Mouse (Mus musculus): ENCODE results near the gene Siae. TPM values are rescaled to one million over a fixed set of nuclear protein-coding genes. Genes with fewer than 3 reads are reported as not detected.

Siae gene
- polyA plus RNA-seq, 1 experiment from 2014 or later = 5.5 TPM

GRCm38 (mm10) chr9:37625129-37625528 is 69.6 kb downstream of the Siae start:
- H3K4me3 ChIP-seq (ENCODE audit: low read depth, low read length) = no peak overlapping the region
- H3K9ac ChIP-seq (ENCODE audit: low read depth, low read length) = no peak overlapping the region
- H3K27ac ChIP-seq (ENCODE audit: low read length) = no peak overlapping the region
- no peak overlapping the region for H3K4me2 ChIP-seq (ENCODE audit: low read depth, low read length)
- H3K9me3 ChIP-seq (replicated peaks; ENCODE audit: control insufficient read depth, low read length) = no peaks in the 10 kb centered on the region
- H3K27me3 ChIP-seq (ENCODE audit: control insufficient read depth, insufficient read depth, low read depth, low read length) = no peaks in the 10 kb centered on the region
- WGBS (ENCODE audit: insufficient replicate concordance) = 71% methylated on average over 3 of the region's 3 CpGs
- H3K36me3 ChIP-seq (ENCODE audit: control insufficient read depth, insufficient read depth) = no peaks in the 10 kb centered on the region
- ATAC-seq (ENCODE audit: low read depth) = no peak
- no peaks in the 10 kb centered on the region; the same call in 1 of the 2 replicates for H3K4me1 ChIP-seq (ENCODE audit: control insufficient read depth, low read depth, low read length)

- WGBS (ENCODE audit: insufficient replicate concordance) = 54% methylated on average over 7 of the region's 7 CpGs
- H3K27me3 ChIP-seq (ENCODE audit: control insufficient read depth, insufficient read depth, low read depth, low read length) = no peaks in the 10 kb centered on the region
- H3K4me2 ChIP-seq (ENCODE audit: low read depth, low read length) = no peak overlapping the region
- H3K27ac ChIP-seq (ENCODE audit: low read length) = no peak overlapping the region
- H3K9me3 ChIP-seq (replicated peaks; ENCODE audit: control insufficient read depth, low read length) = no peaks in the 10 kb centered on the region
- no peaks in the 10 kb centered on the region for H3K36me3 ChIP-seq (ENCODE audit: control insufficient read depth, insufficient read depth)
- H3K4me1 ChIP-seq (ENCODE audit: control insufficient read depth, low read depth, low read length) = no peaks in the 10 kb centered on the region; the same call in 1 of the 2 replicates
- H3K9ac ChIP-seq (ENCODE audit: low read depth, low read length) = no peak overlapping the region
- ATAC-seq (ENCODE audit: low read depth) = peak; percentile 41; the same call in 1 of the 2 replicates
- no peak overlapping the region for H3K4me3 ChIP-seq (ENCODE audit: low read depth, low read length)
Measured at GRCm38 (mm10) chr9:37625641-37626040, 70.1 kb downstream of the Siae start.

DNA sequence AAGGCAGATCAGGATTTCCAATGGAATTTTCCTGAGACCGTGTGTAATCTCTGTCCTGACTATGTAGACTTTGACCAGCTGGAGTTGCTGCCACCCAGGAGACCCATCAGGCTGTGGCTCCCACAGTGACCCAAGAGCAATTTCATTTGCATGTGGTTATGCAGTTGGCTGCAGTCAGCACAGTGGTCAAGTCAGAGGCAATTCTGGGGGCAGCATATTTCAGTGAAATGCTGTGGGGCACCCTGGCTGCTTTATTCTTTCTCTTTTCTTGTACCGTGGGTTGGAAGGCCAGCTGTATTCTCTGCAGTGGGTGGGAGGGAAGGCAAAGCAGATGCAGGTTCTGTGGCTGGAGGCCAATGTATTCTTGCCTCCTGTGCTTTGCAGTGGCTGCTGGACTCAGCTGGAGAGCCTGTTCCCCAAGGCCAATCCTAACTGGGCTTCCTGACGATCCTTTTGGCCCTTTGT is 70.6 kb downstream of the Siae start:
- Histone ChIP-seq H3K27me3 (ENCODE audit: control insufficient read depth, insufficient read depth, low read depth, low read length) (no peaks in the 10 kb centered on the region), H3K9me3 (replicated peaks; ENCODE audit: control insufficient read depth, low read length) (no peaks in the 10 kb centered on the region), H3K36me3 (ENCODE audit: control insufficient read depth, insufficient read depth) (no peaks in the 10 kb centered on the region), H3K4me1 (ENCODE audit: control insufficient read depth, low read depth, low read length) (no peaks in the 10 kb centered on the region; the same call in 1 of the 2 replicates), H3K27ac (ENCODE audit: low read length) (no peak overlapping the region), H3K4me2 (ENCODE audit: low read depth, low read length) (no peak overlapping the region), H3K4me3 (ENCODE audit: low read depth, low read length) (no peak overlapping the region), H3K9ac (ENCODE audit: low read depth, low read length) (no peak overlapping the region)
- 38% methylated on average over 3 of the region's 3 CpGs for WGBS (ENCODE audit: insufficient replicate concordance)
- peak; percentile 48; the same call in 1 of the 2 replicates for ATAC-seq (ENCODE audit: low read depth)

- Histone ChIP-seq H3K4me3 (ENCODE audit: low read depth, low read length) (no peak overlapping the region), H3K9ac (ENCODE audit: low read depth, low read length) (no peak overlapping the region), H3K4me1 (ENCODE audit: control insufficient read depth, low read depth, low read length) (no peaks in the 10 kb centered on the region; the same call in 1 of the 2 replicates), H3K9me3 (replicated peaks; ENCODE audit: control insufficient read depth, low read length) (no peaks in the 10 kb centered on the region), H3K27me3 (ENCODE audit: control insufficient read depth, insufficient read depth, low read depth, low read length) (no peaks in the 10 kb centered on the region), H3K36me3 (ENCODE audit: control insufficient read depth, insufficient read depth) (no peaks in the 10 kb centered on the region), H3K27ac (ENCODE audit: low read length) (no peak overlapping the region), H3K4me2 (ENCODE audit: low read depth, low read length) (no peak overlapping the region)
- WGBS (ENCODE audit: insufficient replicate concordance) = 85% methylated on average over 1 of the region's 1 CpGs
- ATAC-seq (ENCODE audit: low read depth) = no peak
Measured at GRCm38 (mm10) chr9:37627263-37627662, 71.8 kb downstream of the Siae start.

GRCm38 (mm10) chr9:37628581-37628980 is 73.1 kb downstream of the Siae start:
- Histone ChIP-seq H3K4me3 (ENCODE audit: low read depth, low read length) (no peak overlapping the region), H3K9ac (ENCODE audit: low read depth, low read length) (no peak overlapping the region), H3K9me3 (replicated peaks; ENCODE audit: control insufficient read depth, low read length) (no peaks in the 10 kb centered on the region), H3K36me3 (ENCODE audit: control insufficient read depth, insufficient read depth) (no peaks in the 10 kb centered on the region), H3K4me1 (ENCODE audit: control insufficient read depth, low read depth, low read length) (no peaks in the 10 kb centered on the region; the same call in 1 of the 2 replicates), H3K27ac (ENCODE audit: low read length) (no peak overlapping the region), H3K4me2 (ENCODE audit: low read depth, low read length) (no peak overlapping the region), H3K27me3 (ENCODE audit: control insufficient read depth, insufficient read depth, low read depth, low read length) (no peaks in the 10 kb centered on the region)
- WGBS (ENCODE audit: insufficient replicate concordance) = 75% methylated on average over 4 of the region's 4 CpGs
- no peak for ATAC-seq (ENCODE audit: low read depth)

- ATAC-seq (ENCODE audit: low read depth) = no peak
- WGBS (ENCODE audit: insufficient replicate concordance) = 61% methylated on average over 2 of the region's 2 CpGs
Measured at GRCm38 (mm10) chr9:37629941-37630340, 74.4 kb downstream of the Siae start.

DNA sequence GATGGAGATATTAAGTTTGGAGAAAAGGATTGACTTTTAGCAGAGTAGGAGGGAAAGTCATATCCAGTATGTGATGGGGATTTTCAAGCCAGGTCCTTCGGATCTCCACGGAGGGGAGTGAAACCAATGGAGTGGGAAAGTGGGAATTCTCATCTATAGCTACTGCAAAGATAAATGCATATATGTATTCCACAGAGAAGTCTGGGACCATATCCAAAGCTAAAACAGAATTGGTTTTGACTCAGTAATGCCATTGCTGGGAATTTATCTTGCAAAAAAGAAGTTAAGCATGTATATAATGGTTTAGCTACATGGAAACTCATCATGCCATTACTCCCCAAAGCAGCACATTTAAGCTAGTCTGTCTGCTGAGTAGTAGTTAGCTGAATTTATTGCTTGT is 76.8 kb downstream of the Siae start:
- no peak overlapping the region for H3K4me3 ChIP-seq (ENCODE audit: low read depth, low read length)
- no peak for ATAC-seq (ENCODE audit: low read depth)
- no peak overlapping the region for H3K9ac ChIP-seq (ENCODE audit: low read depth, low read length)
- no peak overlapping the region for H3K4me2 ChIP-seq (ENCODE audit: low read depth, low read length)
- H3K9me3 ChIP-seq (replicated peaks; ENCODE audit: control insufficient read depth, low read length) = no peaks in the 10 kb centered on the region
- no peaks in the 10 kb centered on the region for H3K36me3 ChIP-seq (ENCODE audit: control insufficient read depth, insufficient read depth)
- H3K4me1 ChIP-seq (ENCODE audit: control insufficient read depth, low read depth, low read length) = no peaks in the 10 kb centered on the region
- H3K27ac ChIP-seq (ENCODE audit: low read length) = no peak overlapping the region
- WGBS (ENCODE audit: insufficient replicate concordance) = 70% methylated on average over 2 of the region's 2 CpGs
- H3K27me3 ChIP-seq (ENCODE audit: control insufficient read depth, insufficient read depth, low read depth, low read length) = no peaks in the 10 kb centered on the region

More at GRCm38 (mm10) chr9:37629941-37630340, 74.4 kb downstream of the Siae start:
- H3K36me3 ChIP-seq (ENCODE audit: control insufficient read depth, insufficient read depth) = no peaks in the 10 kb centered on the region
- no peaks in the 10 kb centered on the region; the same call in 1 of the 2 replicates for H3K4me1 ChIP-seq (ENCODE audit: control insufficient read depth, low read depth, low read length)
- no peaks in the 10 kb centered on the region for H3K9me3 ChIP-seq (replicated peaks; ENCODE audit: control insufficient read depth, low read length)
- H3K27me3 ChIP-seq (ENCODE audit: control insufficient read depth, insufficient read depth, low read depth, low read length) = no peaks in the 10 kb centered on the region
- no peak overlapping the region for H3K4me2 ChIP-seq (ENCODE audit: low read depth, low read length)
- H3K9ac ChIP-seq (ENCODE audit: low read depth, low read length) = no peak overlapping the region
- H3K4me3 ChIP-seq (ENCODE audit: low read depth, low read length) = no peak overlapping the region
- H3K27ac ChIP-seq (ENCODE audit: low read length) = no peak overlapping the region

DNA sequence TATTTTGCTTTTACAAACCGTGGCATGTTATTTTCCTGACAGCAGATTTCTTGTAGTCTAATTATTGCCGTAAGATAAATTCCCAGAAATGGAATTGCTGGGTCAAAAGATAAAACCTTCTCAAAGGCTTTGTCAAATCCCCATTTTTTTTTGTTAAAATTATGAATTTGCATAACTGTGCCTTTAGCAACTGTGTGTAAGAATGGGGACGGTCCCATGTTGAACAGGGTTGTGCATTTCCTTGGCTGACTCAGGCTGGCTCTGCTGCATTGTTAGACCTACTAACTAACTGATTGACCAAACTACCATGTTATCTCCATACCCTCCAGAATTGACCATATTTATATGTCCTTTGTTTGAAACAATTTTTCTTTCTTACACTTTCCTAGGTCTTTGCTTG is 78.8 kb downstream of the Siae start:
- no peak overlapping the region for H3K4me3 ChIP-seq (ENCODE audit: low read depth, low read length)
- no peaks in the 10 kb centered on the region for H3K4me1 ChIP-seq (ENCODE audit: control insufficient read depth, low read depth, low read length)
- H3K4me2 ChIP-seq (ENCODE audit: low read depth, low read length) = no peak overlapping the region
- H3K27ac ChIP-seq (ENCODE audit: low read length) = no peak overlapping the region
- no peak for ATAC-seq (ENCODE audit: low read depth)
- H3K27me3 ChIP-seq (ENCODE audit: control insufficient read depth, insufficient read depth, low read depth, low read length) = no peaks in the 10 kb centered on the region
- H3K36me3 ChIP-seq (ENCODE audit: control insufficient read depth, insufficient read depth) = no peaks in the 10 kb centered on the region
- H3K9me3 ChIP-seq (replicated peaks; ENCODE audit: control insufficient read depth, low read length) = no peaks in the 10 kb centered on the region
- no peak overlapping the region for H3K9ac ChIP-seq (ENCODE audit: low read depth, low read length)
- 83% methylated on average over 3 of the region's 3 CpGs for WGBS (ENCODE audit: insufficient replicate concordance)

GRCm38 (mm10) chr9:37636335-37636734 is 80.8 kb downstream of the Siae start:
- Histone ChIP-seq H3K27me3 (ENCODE audit: control insufficient read depth, insufficient read depth, low read depth, low read length) (no peaks in the 10 kb centered on the region), H3K9ac (ENCODE audit: low read depth, low read length) (no peak overlapping the region), H3K27ac (ENCODE audit: low read length) (no peak overlapping the region), H3K9me3 (replicated peaks; ENCODE audit: control insufficient read depth, low read length) (no peaks in the 10 kb centered on the region), H3K36me3 (ENCODE audit: control insufficient read depth, insufficient read depth) (no peaks in the 10 kb centered on the region), H3K4me3 (ENCODE audit: low read depth, low read length) (no peak overlapping the region), H3K4me2 (ENCODE audit: low read depth, low read length) (no peak overlapping the region), H3K4me1 (ENCODE audit: control insufficient read depth, low read depth, low read length) (no peaks in the 10 kb centered on the region)
- WGBS (ENCODE audit: insufficient replicate concordance) = 13% methylated on average over 7 of the region's 7 CpGs
- no peak for ATAC-seq (ENCODE audit: low read depth)
